Mouse (Mus musculus) gastrocnemius, postnatal 25 days (tissue): ENCODE results near the gene Ddt. TPM values are rescaled to one million over a fixed set of nuclear protein-coding genes. Genes with fewer than 3 reads are reported as not detected.

Experiments
- DNase-seq: peaks from one replicate; pipeline ENCODE4 v3.0.0; 2022
- long read RNA-seq, 2 experiments: library from polyadenylated mRNA; stranded (forward); transcript quantifications; one replicate each; pipeline ENCODE4 v2.0.0; 2021
- total RNA-seq, 2 experiments: library from RNA; stranded (reverse); gene quantifications; 1 replicate in 1 of 2; 2 replicates in 1 of 2; pipeline ENCODE4 v1.2.3; 2021

Ddt gene
- total RNA-seq, result 10 to 100 TPM; 38.0 to 44.6 TPM
- long read RNA-seq, experiment 1, transcript Ddt-201 (3 exons, 649 nt), result major isoform, 58 of 65 reads
- long read RNA-seq, experiment 1, partial matches to known transcripts, result 0 of 65 reads
- long read RNA-seq, experiment 1, other reads (novel, unspliced or antisense), result 6 of 65 reads
- long read RNA-seq, experiment 2, transcript Ddt-201 (3 exons, 649 nt), result major isoform, 49 of 53 reads
- long read RNA-seq, experiment 2, partial matches to known transcripts, result 0 of 53 reads
- long read RNA-seq, experiment 2, other reads (novel, unspliced or antisense), result 4 of 53 reads

DNA sequence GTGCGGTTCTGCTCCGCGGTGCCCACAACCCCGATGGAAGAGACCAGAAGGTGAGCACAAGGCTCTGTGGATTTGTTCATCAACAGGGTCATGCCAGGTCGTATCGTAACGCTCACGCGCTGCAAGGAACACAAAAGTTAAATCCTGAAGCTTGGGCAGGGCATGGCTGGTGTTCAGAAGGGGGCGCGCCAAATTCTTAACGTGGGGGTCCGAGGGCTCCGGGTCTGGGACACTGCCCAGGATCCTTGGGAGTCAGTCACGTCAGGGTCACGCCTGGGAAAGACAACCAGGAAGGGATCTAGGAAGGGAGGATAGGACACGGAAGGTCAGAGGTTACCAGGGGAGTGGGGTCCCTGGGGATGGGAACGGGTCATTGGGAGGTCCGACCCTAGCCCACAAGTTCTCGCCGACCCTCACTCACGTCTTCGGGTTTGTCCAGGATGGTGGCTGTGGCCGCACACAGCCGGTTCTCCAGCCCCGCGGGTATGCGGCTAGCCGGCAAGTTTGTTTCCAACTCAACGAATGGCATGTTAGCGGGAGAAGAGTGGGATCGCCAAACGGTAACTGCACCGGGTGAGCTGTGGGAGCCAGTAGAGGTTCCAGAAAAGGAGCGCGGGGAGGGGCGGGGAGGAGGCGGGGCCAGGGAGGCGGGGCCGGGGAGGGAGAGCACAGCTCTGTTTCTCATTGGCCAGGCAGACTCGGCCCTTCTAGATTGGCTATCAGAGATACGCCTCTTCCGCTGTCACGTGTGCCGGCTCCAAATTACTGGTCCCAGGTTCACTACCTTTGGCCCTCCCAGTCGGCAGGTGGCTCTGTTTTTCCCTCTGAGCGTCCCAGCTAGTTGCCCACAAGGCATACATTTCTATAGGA, at the start of gene Ddt:
TSS of gene Ddt (minus strand) at position 620 of the 870 bp plus-strand sequence.
- peak; percentile 88 for DNase-seq

DNA sequence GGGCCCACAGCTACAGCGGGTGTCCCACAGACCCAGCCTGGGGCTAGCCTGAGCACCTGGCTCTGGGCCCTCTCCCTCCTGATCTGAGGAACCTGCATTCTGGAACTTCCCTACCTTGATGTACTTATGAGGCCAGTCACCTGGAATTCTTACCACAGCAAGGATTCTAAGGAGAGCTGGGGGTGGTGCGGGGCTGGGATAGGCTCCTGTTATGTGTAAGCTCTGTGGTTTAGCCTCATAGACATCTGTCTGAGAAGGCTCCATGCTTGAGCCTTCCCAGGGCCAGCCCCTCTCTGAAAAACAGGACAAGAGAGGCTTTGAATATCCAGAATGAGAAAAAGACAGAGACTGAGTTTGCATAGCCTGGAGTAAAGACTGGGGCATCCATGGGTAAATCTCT, 49.2 kb upstream of the Ddt start, which contains the start of gene Gstt4:
TSS of gene Gstt4 (minus strand) at position 101 of the 400 bp plus-strand sequence.
- DNase-seq, result no peak

DNA sequence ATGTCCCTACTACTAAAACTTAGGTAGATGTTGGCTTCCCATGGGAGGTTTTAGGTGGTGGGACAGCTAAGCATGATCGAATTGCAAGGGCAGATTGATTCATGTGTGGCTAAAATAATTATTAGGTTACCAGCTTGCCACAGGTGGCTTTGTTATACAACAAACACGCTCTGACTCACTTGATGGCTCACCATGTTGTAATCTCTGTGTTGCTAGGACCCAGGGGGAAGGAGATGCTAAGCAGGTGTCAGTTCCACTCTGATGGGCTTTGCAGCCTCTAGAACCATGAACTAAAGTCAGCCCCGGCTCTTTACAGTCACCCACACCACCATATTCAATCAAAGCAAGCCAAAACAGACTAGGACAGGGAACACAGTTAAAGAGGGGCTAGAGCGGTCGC, 46.7 kb upstream of the Ddt start:
- no peak for DNase-seq

DNA sequence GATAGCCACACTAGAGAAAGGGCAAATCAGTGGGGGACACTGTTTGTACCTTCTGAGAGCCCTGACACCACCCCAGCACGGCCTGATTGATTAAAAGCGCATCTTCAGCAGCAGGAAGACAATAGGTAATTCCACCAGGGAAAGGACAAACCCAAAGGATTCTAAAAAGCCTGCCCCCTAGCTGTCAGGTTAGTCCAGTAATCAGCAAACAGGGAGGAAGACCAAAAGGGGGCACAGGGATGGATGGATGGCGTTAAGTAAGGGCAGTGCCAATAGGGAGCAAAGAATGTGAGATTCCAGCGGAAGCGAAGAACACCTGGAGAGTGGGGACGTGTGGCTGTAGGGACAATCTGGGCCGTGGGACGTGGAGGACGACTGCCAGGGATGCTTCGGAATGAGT, 45.4 kb upstream of the Ddt start:
- no peak for DNase-seq

DNA sequence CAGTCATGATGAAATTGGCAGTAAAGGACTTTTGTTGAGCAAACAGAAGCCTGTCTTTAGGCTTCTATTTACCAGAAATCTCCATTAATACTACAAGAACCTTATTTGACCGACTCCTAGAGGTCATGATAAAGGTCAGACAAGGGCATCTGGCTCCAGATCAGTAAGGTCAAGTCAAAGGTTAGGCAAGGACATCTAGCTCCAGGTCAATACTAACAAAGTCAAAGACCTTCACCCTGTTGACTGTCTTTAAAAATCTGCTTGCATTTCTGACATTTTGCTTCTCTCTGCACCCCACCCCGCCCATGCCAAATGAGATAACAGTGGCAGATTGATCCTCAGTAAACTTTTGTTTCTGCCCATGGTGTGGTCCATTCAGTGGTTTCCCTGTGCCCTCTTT, 31.0 kb upstream of the Ddt start:
- DNase-seq, result no peak

DNA sequence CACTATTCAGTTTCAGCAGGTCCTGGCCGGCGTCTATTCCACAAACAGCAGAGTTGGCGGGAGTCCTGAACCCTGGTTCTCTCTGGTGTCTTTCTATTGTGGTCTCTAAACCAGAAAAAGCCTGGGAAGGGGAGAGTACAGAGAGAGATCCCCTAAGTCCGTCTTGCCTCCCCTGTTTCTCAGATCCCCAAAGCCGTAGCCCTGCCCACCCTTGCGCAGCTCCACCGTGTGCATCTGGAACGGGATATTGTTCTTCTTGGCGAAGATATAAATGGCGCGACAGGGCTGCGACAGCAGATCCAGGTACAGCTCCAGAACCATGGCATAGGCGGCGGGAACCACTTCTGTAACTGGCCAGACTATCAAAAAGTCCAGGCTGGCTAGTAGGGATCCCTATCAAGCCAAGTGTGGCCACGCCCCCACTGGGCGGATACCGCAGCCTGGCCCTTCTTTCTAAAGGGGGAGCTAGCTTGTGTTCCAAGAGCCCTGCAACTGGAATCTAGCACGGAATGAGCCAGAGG, 25.0 kb upstream of the Ddt start, which contains the start of gene Gstt1:
TSS of gene Gstt1 (minus strand) at position 409 of the 521 bp plus-strand sequence.
- peak; percentile 64 for DNase-seq

DNA sequence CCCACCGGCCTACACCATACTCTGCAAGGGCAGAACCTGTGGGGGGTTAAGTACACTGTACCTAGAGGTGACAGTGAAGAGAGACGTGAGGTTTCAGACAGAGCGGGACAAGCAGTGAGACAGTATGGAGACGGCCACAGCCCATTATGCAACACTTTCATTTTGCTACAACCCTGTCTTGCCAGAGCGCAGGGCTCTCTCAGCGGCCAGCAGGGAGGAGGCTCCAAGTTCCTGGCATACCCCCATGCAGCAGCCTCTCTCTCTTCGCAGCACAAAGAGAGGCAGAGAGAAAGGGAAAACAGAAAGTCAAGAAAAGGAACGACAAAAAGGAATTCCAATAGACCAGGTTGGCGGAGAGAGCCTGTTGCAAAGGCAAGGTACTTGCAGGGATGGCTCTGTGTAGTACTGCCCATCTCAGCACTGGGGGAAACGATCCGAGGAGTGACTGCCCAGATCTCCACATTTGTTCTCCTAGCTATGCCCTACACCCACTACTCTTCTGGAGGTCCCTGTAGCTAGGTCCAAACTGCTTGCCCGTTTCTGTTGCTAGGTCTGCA, 24.5 kb upstream of the Ddt start:
- DNase-seq, result peak; percentile 68

DNA sequence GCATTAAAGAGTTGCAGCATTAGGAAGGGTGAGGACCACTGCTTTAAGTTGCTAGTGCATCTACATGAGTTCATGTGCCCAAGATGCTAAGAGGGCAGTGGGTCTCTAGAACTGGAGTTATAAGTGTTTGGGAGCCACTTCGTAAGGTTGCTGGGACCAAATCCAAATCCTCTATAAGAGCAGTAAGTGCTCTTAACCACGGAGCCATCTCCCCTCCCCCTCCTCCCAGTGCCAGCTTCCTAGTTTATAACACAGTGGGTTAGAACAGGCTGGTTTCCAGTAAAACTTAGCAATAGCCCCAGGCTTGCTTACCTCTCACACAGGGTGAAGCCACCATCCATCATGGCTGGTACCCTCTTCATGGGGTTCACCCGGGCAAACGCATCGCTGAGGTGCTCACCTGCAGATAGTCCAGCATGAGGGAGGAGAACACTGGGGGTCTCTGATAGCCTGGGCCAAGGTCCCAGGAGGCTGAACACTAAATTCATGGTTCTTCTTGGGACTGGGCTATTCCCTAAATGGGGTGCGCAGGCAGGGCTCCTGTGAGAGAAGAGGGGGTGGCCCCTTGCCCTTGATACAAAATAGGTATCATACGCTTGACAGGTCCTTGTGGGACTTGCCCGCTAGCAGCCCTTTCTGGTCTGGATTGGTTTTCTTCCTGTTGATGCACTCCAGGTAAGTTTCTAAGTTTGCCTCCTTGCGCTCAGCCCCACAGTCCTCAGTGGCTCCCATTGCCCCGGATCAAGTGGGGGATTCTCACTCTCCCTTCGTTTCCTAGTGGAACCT, 23.7 kb upstream of the Ddt start:
- no peak for DNase-seq

DNA sequence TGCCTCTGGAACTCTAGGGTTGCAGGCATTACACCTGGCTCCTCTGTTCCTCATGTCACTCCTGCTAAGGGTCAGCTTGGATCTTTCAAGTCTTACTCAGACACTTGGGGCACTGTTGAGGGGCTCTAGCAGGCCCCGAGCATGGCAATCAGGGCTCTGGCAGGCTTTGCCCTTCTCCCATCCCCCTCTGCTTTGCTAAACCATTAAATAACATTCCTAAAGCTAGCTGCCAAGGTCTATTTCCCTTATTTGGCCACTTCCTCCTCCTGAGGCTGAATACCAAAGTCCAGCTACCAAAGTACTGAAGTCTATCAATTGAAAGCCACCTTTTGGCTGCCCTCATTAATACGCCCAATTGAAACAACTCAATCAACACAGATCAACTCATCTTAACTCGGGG, 21.7 kb upstream of the Ddt start:
- no peak for DNase-seq

DNA sequence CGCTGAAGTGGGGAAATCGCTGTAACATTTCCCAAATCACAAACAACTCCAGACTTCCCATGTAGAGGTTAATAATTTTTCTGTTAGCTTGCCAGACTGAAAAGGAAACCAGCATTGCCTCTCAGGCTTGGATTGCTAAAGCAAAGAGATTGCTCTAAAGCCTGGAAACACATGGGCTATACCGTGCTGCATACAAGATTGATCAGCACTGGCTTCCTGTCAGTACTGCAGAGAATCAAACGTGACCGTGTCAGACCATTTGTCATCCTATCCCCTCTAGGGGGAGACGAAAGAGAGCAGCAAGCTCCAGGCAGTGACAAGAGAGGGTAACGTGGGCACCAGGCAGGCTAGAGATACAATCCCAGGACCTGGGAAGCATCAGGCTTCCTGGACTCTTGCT, 17.6 kb upstream of the Ddt start:
- no peak for DNase-seq

DNA sequence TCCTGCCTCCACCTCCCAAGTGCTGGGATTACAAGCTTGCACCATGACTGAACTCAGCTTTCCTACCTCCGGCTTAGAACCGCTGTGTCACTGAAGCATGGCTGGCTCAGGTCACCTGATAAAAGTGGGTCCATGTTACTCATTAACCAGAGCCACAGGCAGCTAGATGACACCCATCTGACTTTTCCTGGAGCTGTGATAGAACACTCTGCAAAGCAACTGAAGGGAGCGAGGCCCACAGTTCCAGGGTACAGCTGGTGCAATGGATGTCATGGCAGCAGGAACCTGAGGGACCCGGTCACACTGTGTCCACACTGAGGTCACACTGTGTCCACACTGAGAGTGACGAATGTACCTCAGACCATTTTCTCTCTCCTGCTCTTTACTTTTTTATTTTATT, 16.6 kb upstream of the Ddt start:
- DNase-seq, result no peak

DNA sequence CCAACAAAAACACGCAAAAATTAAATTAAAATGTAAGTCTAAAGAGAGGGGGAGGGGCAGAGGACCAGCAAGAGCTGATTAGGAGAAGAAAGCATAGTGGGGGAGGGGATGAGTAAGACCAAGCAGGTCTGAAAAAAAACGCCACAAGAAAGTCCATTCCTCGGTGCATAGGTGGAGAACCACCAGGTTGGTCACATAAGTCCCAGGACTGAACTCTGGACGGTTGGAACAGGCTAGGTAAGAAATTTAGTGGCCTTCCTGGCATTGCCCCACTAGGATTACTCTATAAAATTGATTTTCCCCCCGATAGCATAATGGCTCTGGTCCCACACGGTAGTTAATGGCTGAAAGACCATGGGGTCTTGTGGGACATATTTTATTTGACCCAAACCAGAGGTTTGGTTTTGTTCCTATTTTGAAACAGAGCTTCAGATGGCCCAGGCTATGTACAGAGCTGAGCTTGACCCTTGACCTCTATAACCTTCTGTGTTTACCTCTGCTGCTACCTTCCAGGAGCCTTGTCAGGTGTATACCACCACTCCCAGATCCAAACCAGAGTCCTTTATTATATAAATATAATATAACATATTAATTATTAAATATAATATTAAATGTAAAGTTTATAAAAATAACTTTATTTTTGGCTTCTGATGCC, 16.0 kb upstream of the Ddt start:
- no peak for DNase-seq

DNA sequence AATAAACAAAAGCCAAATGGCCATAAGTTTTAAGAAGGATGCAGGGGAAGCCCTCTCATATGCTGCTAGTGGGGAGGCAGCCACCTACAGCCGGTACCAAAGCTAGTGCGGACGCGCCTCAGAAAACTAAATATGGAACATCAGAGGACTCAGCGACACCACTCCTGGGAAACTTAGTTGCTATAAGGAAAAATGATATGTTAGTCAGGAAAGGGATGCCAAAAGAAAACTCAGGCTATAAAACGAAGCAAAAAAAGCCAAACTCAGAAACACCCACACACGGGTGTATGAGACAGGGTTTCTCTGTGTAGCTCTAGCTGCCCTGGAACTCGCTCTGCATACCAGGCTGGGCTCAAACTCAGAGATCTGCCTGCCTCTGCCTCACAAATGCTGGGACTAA, 15.1 kb upstream of the Ddt start:
- DNase-seq, result no peak

DNA sequence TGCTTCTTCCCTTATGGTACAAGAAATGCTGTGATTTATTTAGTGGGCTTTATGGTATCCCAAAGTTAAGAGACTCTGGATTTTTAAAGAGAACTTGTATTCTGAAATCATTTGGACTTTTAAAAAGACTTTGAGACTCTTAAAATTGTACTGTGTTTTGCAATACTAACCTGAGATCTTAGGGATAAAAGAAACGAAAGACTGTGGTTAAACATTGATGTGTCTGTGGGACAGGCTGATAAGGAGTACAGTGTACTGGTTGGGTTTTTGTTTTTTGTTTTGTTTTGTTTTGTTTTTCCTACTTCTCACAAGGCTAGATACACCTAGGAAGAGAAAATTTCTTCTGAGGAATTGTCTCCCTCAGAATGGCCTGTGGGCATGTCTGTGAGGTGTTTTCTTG, 12.2 kb upstream of the Ddt start:
- no peak for DNase-seq

DNA sequence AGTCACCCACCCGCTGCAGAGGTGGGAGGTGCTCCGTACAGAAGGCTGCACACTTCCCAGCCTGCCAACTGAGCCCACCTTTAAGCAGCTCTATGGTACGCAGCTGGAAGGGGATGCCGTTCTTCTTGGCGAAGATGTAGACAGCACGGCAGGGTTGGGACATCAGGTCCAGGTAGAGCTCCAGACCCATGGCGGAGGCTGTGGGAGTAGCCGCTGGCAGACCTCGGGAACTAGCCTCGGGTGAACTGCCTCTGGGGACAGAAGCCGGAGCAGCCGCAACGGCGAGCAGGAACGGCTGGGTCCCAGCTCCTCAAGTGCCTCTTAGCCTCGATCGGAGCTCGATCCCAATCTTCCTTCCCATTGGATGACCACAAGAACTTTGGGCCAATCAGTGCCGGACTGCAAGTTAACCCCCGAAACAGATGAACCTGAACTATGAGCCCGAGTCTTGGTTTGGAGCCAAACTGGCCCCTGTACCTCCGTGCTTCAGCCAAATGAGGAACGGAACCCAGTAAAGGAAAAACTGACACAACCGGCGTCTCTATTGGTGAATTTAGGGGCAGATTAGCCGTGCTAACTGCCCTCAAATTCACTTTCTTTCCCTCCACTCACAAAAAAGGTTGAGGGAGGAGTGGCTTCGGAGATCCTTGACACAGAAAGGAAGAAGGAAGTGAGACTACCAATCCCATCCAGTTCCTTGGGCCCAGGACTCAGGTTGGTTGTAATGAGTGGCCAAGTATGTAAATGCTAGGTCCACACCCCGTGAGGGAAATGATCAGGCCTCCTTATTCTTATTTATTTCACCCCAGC, 7.8 kb upstream of the Ddt start, which contains the start of the genes Gm20441 and Gstt3:
TSS of gene Gm20441 (minus strand) at position 186 of the 810 bp plus-strand sequence.
TSS of gene Gstt3 (minus strand) at position 646 of the 810 bp plus-strand sequence.
- peak; percentile 74 for DNase-seq

DNA sequence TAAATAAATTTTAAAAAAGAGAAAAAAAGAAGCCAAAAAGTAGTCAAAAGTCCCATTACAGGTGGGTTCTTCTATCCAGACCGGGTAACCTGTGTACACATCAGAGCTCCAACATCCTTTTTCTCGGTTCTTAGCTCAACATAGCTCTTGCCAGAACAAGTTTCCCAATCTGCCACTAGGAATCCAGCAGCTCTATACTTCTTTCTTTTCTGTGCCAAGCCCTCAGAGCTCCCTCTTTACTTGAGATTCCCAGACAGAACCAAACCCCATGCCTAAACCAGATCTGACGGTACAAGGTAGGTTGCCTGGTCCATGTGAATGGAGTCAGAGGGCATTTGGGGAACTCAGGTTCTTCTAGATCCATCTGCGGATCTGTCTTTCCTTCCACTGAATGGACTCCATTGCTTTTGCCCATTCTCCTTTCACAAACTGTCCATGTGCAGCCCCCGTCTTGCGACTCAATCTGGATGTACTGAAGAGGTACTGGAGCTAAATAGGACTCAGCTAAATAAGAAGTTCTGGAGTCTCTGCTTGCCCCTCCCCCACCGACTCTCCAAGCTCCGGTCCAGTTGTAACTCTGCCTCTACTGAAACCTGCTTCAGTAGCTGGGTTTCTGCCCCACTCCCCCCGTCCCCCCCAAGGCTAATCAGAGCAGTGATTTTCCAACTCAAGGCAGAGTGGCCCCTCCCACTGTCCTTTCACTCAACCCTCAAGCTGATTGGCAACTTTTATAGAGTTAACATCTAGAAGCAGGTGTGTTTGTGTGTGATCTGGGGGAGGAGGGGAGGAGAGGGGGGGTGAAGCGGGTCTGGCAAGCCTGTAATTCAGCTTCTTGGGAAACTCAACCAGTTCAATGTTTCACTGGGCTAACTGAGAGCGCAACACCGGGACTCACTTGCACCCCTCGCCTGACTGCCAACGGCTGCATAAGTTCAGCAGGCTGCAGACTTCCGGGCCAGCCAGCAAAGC, 6.3 kb upstream of the Ddt start:
- DNase-seq, result no peak

DNA sequence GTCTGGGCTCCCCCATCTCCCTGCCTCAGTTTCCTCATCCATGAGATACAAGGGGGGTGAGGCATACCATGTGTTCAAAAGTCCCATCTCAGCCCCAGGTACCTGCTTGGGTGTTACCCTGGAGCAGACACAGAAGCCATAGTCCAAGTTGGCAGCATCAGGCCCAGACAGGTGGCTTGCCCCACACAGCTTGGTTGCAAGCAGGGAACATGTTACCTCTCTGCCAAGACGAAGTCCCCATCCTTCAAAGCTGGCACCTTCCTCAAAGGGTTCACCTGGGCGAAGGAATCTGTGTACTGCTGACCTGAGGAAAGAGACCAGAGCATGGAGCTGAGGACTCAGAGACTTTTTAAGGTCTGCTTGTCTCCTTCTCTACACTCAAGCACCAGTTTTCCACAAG, 4.7 kb upstream of the Ddt start:
- DNase-seq, result no peak

DNA sequence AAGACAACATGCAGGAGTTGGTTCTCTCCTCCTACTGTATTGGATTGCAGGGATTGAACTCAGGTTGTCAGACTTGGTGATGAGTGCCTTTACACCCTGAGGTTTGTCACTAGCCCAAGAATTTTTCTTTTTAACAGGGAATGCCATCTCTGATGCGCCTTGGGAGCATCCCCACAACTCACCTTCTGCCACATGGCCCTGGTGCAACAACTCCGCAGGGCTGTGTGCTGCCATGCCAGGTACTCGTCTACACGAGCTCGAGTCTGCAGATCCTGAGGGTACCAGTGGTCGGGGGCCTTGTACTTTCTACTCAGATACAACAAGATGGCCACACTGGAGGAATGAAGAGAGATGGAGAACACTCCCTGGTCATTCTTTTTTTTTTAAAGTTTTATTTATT, 3.3 kb upstream of the Ddt start:
- DNase-seq, result no peak

DNA sequence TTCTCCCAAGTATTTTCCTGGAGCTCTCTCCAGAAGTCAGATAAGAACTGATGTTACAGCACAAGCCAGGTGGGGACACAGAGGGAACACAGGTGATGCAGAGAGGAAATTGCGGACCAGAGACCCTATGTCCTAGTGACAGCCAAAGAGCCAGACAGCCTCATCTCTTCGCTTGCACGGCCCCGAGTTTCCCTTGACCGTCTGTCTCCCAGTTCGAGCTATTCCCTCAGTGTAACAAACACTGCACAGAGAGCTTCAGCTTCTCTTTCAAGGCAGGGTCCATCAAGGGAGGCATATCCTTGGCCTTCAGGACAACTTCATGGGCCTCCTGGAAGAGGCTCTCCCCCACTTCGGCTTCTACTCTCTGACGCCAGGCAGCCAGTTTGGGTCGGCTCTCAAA, 1.4 kb upstream of the Ddt start:
- no peak for DNase-seq
